Mouse (Mus musculus) urinary bladder, postnatal 4 days (tissue): ENCODE measurements around the gene Cdh20.
"Not testable (repeated sequence)": the region's sequence is repeated elsewhere in the genome, so short reads cannot be mapped to it uniquely, and the experiment has no call there.

Experiments used
- DNase-seq, 2 experiments: peaks; one replicate each; pipeline ENCODE4 v3.0.0; 2021 to 2022; ENCODE audit warnings: low spot score in 2 of 2

Gene Cdh20

GRCm38 (mm10) chr1:104916507-104916906, 148.2 kb downstream of the Cdh20 start:
- no peak for DNase-seq

GRCm38 (mm10) chr1:104917307-104917836, 149.0 kb downstream of the Cdh20 start:
- no peak for DNase-seq

- DNase-seq, result no peak
Observed at GRCm38 (mm10) chr1:104933051-104933450, 164.7 kb downstream of the Cdh20 start.

- no peak for DNase-seq
Observed at GRCm38 (mm10) chr1:104936966-104937365, 168.6 kb downstream of the Cdh20 start.

- no peak for DNase-seq
Observed at GRCm38 (mm10) chr1:104939156-104939555, 170.8 kb downstream of the Cdh20 start.

GRCm38 (mm10) chr1:104944470-104945109, 176.3 kb downstream of the Cdh20 start:
- peak in 1 of 2 experiments; percentile 17 for DNase-seq

GRCm38 (mm10) chr1:104945110-104945489, 176.8 kb downstream of the Cdh20 start:
- no peak for DNase-seq

- not testable (repeated sequence) for DNase-seq
Observed at GRCm38 (mm10) chr1:104949640-104950039, 181.3 kb downstream of the Cdh20 start.

- no peak for DNase-seq
Observed at GRCm38 (mm10) chr1:104957046-104957445, 188.7 kb downstream of the Cdh20 start.

- no peak for DNase-seq
Observed at GRCm38 (mm10) chr1:104961670-104962069, 193.3 kb downstream of the Cdh20 start.

- no peak for DNase-seq
Observed at GRCm38 (mm10) chr1:104962257-104962656, 193.9 kb downstream of the Cdh20 start.

- no peak for DNase-seq
Observed at GRCm38 (mm10) chr1:104979068-104979467, 210.7 kb downstream of the Cdh20 start.

- DNase-seq, result no peak
Observed at GRCm38 (mm10) chr1:104980273-104980672, 211.9 kb downstream of the Cdh20 start.

- DNase-seq, result no peak
Observed at GRCm38 (mm10) chr1:104986222-104986973, 218.1 kb downstream of the Cdh20 start.

GRCm38 (mm10) chr1:104987526-104987925, 219.2 kb downstream of the Cdh20 start:
- no peak for DNase-seq

- DNase-seq, result no peak
Observed at GRCm38 (mm10) chr1:104992441-104992840, 224.1 kb downstream of the Cdh20 start.

- DNase-seq, result no peak
Observed at GRCm38 (mm10) chr1:104993905-104994611, 225.7 kb downstream of the Cdh20 start.

- DNase-seq, result no peak
Observed at GRCm38 (mm10) chr1:104994612-104994986, 226.3 kb downstream of the Cdh20 start.

GRCm38 (mm10) chr1:104997814-104998213, 229.5 kb downstream of the Cdh20 start:
- no peak for DNase-seq

- DNase-seq, result no peak
Observed at GRCm38 (mm10) chr1:105002179-105002578, 233.8 kb downstream of the Cdh20 start.

- no peak for DNase-seq
Observed at GRCm38 (mm10) chr1:105003786-105004185, 235.5 kb downstream of the Cdh20 start.

- DNase-seq, result no peak
Observed at GRCm38 (mm10) chr1:105012616-105013015, 244.3 kb downstream of the Cdh20 start.
